Mouse (Mus musculus) cerebellum, adult 2 months (tissue): ENCODE measurements around the gene March8.

Source experiments
- CTCF ChIP-seq: fragments of 200-500 bp; IDR thresholded peaks from 2 replicates; pipeline ENCODE4 v1.5.1; 2011; ENCODE audit warnings: low read depth, mild to moderate bottlenecking, control low read depth, low read length, moderate library complexity, borderline replicate concordance; ENCODE audit not compliant: insufficient read depth
- POLR2A ChIP-seq: fragments of 200-500 bp; IDR thresholded peaks from 2 replicates; pipeline ENCODE4 v1.6.1; 2011; ENCODE audit warnings: low read length, control low read depth, borderline replicate concordance; ENCODE audit not compliant: insufficient read depth

DNA sequence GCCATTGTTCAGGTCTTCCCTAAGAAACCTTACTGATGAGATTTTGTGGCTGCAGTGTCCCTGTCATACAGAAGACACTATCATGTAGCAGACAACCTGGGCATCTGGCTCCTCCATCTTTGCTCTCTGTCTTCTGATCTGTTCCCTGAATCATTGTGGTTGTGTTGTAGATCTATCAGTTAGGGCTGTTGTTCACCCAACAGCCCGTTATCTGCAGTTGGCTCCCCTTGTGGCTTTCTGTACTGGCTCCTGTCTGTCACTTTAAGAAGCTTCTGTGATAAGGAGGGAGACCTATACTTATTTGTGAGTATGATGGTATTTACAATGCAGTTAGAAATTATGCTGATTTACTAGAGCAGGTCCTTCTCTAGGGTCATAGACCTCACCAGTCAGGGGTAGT lies 2.7 kb downstream of the March8 start:
- no peak for TF ChIP-seq CTCF
- TF ChIP-seq POLR2A, result no peak
